Mouse (Mus musculus): Measurements from ENCODE around the gene Errfi1.
"Not testable (repeated sequence)": the region's sequence is repeated elsewhere in the genome, so short reads cannot be mapped to it uniquely, and the experiment has no call there.

Errfi1 gene

GRCm38 (mm10) chr4:150846316-150846715 lies 7.4 kb upstream of the Errfi1 start:
- no peak for DNase-seq (ENCODE audit: low read depth, low spot score)

- DNase-seq (ENCODE audit: low read depth, low spot score), result no peak
These were observed 3.8 kb upstream of the Errfi1 start for GRCm38 (mm10) chr4:150849964-150850363.

GRCm38 (mm10) chr4:150850893-150851292 lies 2.8 kb upstream of the Errfi1 start:
- no peak for DNase-seq (ENCODE audit: low read depth, low spot score)

- DNase-seq (ENCODE audit: low read depth, low spot score), result no peak
These were observed 1.7 kb upstream of the Errfi1 start for GRCm38 (mm10) chr4:150852045-150852444.

- no peak for DNase-seq (ENCODE audit: low read depth, low spot score)
These were observed 1.2 kb upstream of the Errfi1 start for GRCm38 (mm10) chr4:150852479-150852878.

- DNase-seq (ENCODE audit: low read depth, low spot score), result peak; percentile 94
These were observed 1.1 kb downstream of the Errfi1 start for GRCm38 (mm10) chr4:150854839-150855246.

- DNase-seq (ENCODE audit: low read depth, low spot score), result peak; percentile 39
These were observed 1.6 kb downstream of the Errfi1 start for GRCm38 (mm10) chr4:150855346-150855745.

GRCm38 (mm10) chr4:150860526-150860925 lies 6.8 kb downstream of the Errfi1 start:
- no peak for DNase-seq (ENCODE audit: low read depth, low spot score)

GRCm38 (mm10) chr4:150861161-150861560 lies 7.4 kb downstream of the Errfi1 start:
- no peak for DNase-seq (ENCODE audit: low read depth, low spot score)

GRCm38 (mm10) chr4:150862626-150863375 lies 9.1 kb downstream of the Errfi1 start:
- DNase-seq (ENCODE audit: low read depth, low spot score), result no peak

GRCm38 (mm10) chr4:150865371-150865770 lies 11.7 kb downstream of the Errfi1 start:
- peak; percentile 50 for DNase-seq (ENCODE audit: low read depth, low spot score)

- DNase-seq (ENCODE audit: low read depth, low spot score), result no peak
These were observed 12.3 kb downstream of the Errfi1 start for GRCm38 (mm10) chr4:150866069-150866468.

GRCm38 (mm10) chr4:150866494-150866893 lies 12.8 kb downstream of the Errfi1 start:
- DNase-seq (ENCODE audit: low read depth, low spot score), result peak; percentile 16

GRCm38 (mm10) chr4:150868161-150868560 lies 14.4 kb downstream of the Errfi1 start:
- no peak for DNase-seq (ENCODE audit: low read depth, low spot score)

GRCm38 (mm10) chr4:150868859-150869258 lies 15.1 kb downstream of the Errfi1 start:
- DNase-seq (ENCODE audit: low read depth, low spot score), result no peak

GRCm38 (mm10) chr4:150869276-150870197 lies 15.8 kb downstream of the Errfi1 start:
- DNase-seq (ENCODE audit: low read depth, low spot score), result no peak

GRCm38 (mm10) chr4:150870963-150871391 lies 17.3 kb downstream of the Errfi1 start:
- DNase-seq (ENCODE audit: low read depth, low spot score), result no peak

GRCm38 (mm10) chr4:150871392-150872138 lies 17.8 kb downstream of the Errfi1 start:
- DNase-seq (ENCODE audit: low read depth, low spot score), result peak; percentile 88

- peak; percentile 17 for DNase-seq (ENCODE audit: low read depth, low spot score)
These were observed 18.5 kb downstream of the Errfi1 start for GRCm38 (mm10) chr4:150872139-150872651.

- DNase-seq (ENCODE audit: low read depth, low spot score), result no peak
These were observed 19.0 kb downstream of the Errfi1 start for GRCm38 (mm10) chr4:150872681-150873080.

GRCm38 (mm10) chr4:150874416-150874815 lies 20.7 kb downstream of the Errfi1 start:
- DNase-seq (ENCODE audit: low read depth, low spot score), result not testable (repeated sequence)
